Mouse (Mus musculus): ENCODE measurements around the gene Gm36210. TPM values are rescaled to one million over a fixed set of nuclear protein-coding genes. Genes with fewer than 3 reads are reported as not detected.

The Gm36210 gene
- total RNA-seq, 2 experiments from 2014 or later = not detected

DNA sequence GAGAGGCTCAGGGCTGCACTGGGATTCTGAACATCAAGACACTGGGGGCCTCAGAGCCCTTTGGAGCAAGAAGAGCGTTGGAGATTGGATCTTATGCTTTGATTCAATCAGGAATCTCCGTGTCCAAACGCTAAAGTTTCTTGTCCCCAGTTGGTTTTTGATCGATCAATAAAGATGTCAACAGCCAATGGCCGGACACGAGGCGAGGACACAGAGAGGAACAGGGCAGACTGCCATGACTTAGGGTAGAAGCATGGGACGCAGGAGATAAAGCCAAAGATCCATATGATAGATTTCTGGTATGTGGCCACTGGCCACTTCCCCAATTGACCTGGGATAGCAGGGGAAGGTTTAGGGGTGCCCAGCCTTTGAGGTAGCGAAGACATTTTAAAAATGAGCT, 49.8 kb downstream of the Gm36210 start:
- intact Hi-C loops (cut with DNase I) = no loop called here
- DNase-seq = no peak

DNA sequence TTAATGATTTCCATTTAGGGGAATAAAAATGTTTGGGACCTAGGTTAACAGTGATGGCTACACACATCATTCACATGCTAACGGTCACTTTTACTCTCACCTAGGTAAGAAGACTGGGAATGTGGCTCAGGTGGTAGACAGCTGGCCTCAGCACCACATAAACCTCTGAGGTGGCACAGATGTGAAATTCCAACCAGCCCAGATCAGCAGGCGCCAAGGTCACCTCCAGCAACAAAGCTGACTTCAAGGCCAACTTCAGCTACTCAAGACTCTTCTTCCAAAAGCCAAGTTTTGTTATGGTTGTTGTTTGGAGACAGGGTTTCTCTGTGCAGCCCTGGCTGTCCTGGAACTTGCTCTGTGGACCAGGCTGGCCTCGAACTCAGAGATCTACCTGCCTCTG, 52.7 kb downstream of the Gm36210 start:
- intact Hi-C loops (cut with DNase I) = no loop called here
- DNase-seq = no peak

DNA sequence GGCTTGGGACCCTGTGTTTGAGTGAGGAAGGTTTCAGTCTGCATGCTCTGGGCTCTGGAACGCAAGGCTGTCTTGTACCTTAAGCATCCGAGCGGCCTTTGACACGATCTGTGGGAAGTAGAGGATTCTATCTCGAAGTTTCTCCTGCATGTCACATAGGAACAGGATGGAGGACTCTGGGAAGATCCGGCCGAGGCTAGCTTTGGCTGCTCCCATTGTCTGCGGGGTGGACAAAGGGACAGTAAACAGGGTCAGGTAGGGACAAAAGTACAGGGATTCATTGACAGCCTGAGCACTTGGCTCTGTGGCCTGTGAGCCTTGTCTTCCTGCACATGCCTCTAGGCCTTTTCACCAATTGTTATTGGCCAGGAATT, 55.0 kb downstream of the Gm36210 start:
- intact Hi-C loops (cut with DNase I) = no loop called here
- no peak for DNase-seq

GRCm38 (mm10) chr7:4850621-4851314, 55.5 kb downstream of the Gm36210 start:
- no peak for DNase-seq
- intact Hi-C loops (cut with DNase I) = no loop called here

GRCm38 (mm10) chr7:4849372-4849771, 56.9 kb downstream of the Gm36210 start:
- DNase-seq = no peak
- intact Hi-C loops (cut with DNase I) = no loop called here

Other genes starting within 250 kb of the Gm36210 start
- gene Ppp6r1, start 247.5 kb downstream of the Gm36210 start, total RNA-seq (2021) = 10 to 100 TPM; 73.7 to 78.8 TPM
- gene Hspbp1, start 221.4 kb downstream of the Gm36210 start, total RNA-seq (2021) = 10 to 100 TPM; 29.2 to 33.7 TPM
- gene Brsk1, start 215.9 kb downstream of the Gm36210 start, total RNA-seq (2021) = 1 to 10 TPM; 1.6 to 1.8 TPM
- not detected for gene Tmem150b, start 181.3 kb downstream of the Gm36210 start, total RNA-seq (2021)
- gene Kmt5c, start 166.4 kb downstream of the Gm36210 start, total RNA-seq (2021) = 10 to 100 TPM; 30.5 to 31.9 TPM
- gene Cox6b2, start 153.4 kb downstream of the Gm36210 start, total RNA-seq (2021) = 1 to 10 TPM; 5.2 to 7.0 TPM
- gene Fam71e2, start 135.2 kb downstream of the Gm36210 start, total RNA-seq (2021) = not detected
- under 1 TPM in 1 of 2 experiments, not detected in 1; 0.12 TPM for gene Il11, start 123.7 kb downstream of the Gm36210 start, total RNA-seq (2021)
- not detected for gene Tmem190, start 123.6 kb downstream of the Gm36210 start, total RNA-seq (2021)
- 1 to 10 TPM; 4.2 to 4.3 TPM for gene Tmem238, start 116.9 kb downstream of the Gm36210 start, total RNA-seq (2021)
- 100 to 1,000 TPM; 469 to 532 TPM for gene Rpl28, start 113.6 kb downstream of the Gm36210 start, total RNA-seq (2021)
- 100 to 1,000 TPM in 1 of 2 experiments, 10 to 100 TPM in 1; 97.9 to 112 TPM for gene Ube2s, start 93.9 kb downstream of the Gm36210 start, total RNA-seq (2021)
- under 1 TPM in 1 of 2 experiments, not detected in 1; 0.05 TPM for gene Shisa7, start 61.8 kb downstream of the Gm36210 start, total RNA-seq (2021)
- 1 to 10 TPM; 3.1 to 4.2 TPM for gene Isoc2b, start 36.3 kb downstream of the Gm36210 start, total RNA-seq (2021)
- 10 to 100 TPM; 22.9 to 27.0 TPM for gene Isoc2a, start 29.4 kb downstream of the Gm36210 start, total RNA-seq (2021)
- gene Zfp628, start 8.7 kb upstream of the Gm36210 start, total RNA-seq (2021) = 1 to 10 TPM; 9.4 to 9.6 TPM
- gene Nat14, start 15.5 kb upstream of the Gm36210 start, total RNA-seq (2021) = 1 to 10 TPM; 5.9 to 6.1 TPM
- gene Ssc5d, start 19.3 kb upstream of the Gm36210 start, total RNA-seq (2021) = 1 to 10 TPM; 7.8 TPM
- gene Sbk2, start 57.9 kb upstream of the Gm36210 start, total RNA-seq (2021) = 10 to 100 TPM in 1 of 2 experiments, 1 to 10 TPM in 1; 4.2 to 11.6 TPM
- gene Sbk3, start 64.7 kb upstream of the Gm36210 start, total RNA-seq (2021) = 10 to 100 TPM; 14.9 to 37.3 TPM
- 10 to 100 TPM; 14.3 to 18.1 TPM for gene Zfp579, start 89.6 kb upstream of the Gm36210 start, total RNA-seq (2021)
- 1 to 10 TPM; 8.1 to 8.6 TPM for gene Zfp524, start 107.9 kb upstream of the Gm36210 start, total RNA-seq (2021)
- gene Fiz1, start 108.2 kb upstream of the Gm36210 start, total RNA-seq (2021) = 10 to 100 TPM; 17.0 to 20.2 TPM
- not detected for gene Gm44973, start 109.0 kb upstream of the Gm36210 start, total RNA-seq (2021)
- 10 to 100 TPM; 18.2 to 19.9 TPM for gene Zfp865, start 113.9 kb upstream of the Gm36210 start, total RNA-seq (2021)
- under 1 TPM; 0.17 TPM for gene Ccdc106, start 114.0 kb upstream of the Gm36210 start, total RNA-seq (2021)
- gene 4632433K11Rik, start 127.6 kb upstream of the Gm36210 start, total RNA-seq (2021) = not detected
- gene Zfp784, start 131.9 kb upstream of the Gm36210 start, total RNA-seq (2021) = 1 to 10 TPM; 5.0 to 6.6 TPM
- gene Zfp580, start 145.0 kb upstream of the Gm36210 start, total RNA-seq (2021) = 1 to 10 TPM; 5.5 to 7.9 TPM
- gene U2af2, start 155.6 kb upstream of the Gm36210 start, total RNA-seq (2021) = 10 to 100 TPM; 85.6 to 94.1 TPM
- gene Epn1, start 173.7 kb upstream of the Gm36210 start, total RNA-seq (2021) = 100 to 1,000 TPM; 181 TPM
- gene Rfpl4, start 210.4 kb upstream of the Gm36210 start, total RNA-seq (2021) = not detected
- 1 to 10 TPM; 5.3 to 5.8 TPM for gene Rasl2-9, start 219.4 kb upstream of the Gm36210 start, total RNA-seq (2021)
- gene Vmn1r55, start 243.2 kb upstream of the Gm36210 start, total RNA-seq (2021) = not detected